Mouse (Mus musculus) embryo, embryonic 11 days (tissue): ENCODE measurements around the gene Trp53rkb.
A peak's percentile ranks its signal among the peaks of the same experiment; 100 is the strongest.

ENCODE experiments used
- DNase-seq: peaks from one replicate; pipeline ENCODE4 v3.0.0-alpha.2; 2015

Gene Trp53rkb

GRCm38 (mm10) chr2:166799615-166800472 is 7.5 kb downstream of the Trp53rkb start:
- DNase-seq = no peak

DNA sequence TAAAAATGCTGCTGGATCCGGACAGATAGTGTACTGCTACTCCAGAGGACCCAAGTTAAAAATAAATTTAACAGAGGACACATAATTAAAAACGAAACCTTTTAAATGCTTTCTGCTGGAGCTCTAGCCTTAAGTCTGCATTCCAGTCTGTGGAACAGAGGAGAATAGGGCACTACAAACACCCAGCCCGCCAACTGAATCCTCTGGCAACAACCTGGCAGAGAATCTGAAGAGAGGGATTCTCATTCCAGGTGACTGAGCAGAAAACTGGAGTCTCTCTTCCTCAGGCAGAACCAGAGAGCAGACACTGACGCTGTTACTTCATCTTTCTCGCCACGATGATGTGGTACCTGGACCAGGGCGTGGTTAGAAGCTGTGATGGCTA is 8.1 kb downstream of the Trp53rkb start:
- DNase-seq = no peak

- DNase-seq = no peak
These were observed 9.1 kb downstream of the Trp53rkb start for GRCm38 (mm10) chr2:166801436-166801835.

- no peak for DNase-seq
These were observed 11.0 kb downstream of the Trp53rkb start for GRCm38 (mm10) chr2:166803298-166803697.

DNA sequence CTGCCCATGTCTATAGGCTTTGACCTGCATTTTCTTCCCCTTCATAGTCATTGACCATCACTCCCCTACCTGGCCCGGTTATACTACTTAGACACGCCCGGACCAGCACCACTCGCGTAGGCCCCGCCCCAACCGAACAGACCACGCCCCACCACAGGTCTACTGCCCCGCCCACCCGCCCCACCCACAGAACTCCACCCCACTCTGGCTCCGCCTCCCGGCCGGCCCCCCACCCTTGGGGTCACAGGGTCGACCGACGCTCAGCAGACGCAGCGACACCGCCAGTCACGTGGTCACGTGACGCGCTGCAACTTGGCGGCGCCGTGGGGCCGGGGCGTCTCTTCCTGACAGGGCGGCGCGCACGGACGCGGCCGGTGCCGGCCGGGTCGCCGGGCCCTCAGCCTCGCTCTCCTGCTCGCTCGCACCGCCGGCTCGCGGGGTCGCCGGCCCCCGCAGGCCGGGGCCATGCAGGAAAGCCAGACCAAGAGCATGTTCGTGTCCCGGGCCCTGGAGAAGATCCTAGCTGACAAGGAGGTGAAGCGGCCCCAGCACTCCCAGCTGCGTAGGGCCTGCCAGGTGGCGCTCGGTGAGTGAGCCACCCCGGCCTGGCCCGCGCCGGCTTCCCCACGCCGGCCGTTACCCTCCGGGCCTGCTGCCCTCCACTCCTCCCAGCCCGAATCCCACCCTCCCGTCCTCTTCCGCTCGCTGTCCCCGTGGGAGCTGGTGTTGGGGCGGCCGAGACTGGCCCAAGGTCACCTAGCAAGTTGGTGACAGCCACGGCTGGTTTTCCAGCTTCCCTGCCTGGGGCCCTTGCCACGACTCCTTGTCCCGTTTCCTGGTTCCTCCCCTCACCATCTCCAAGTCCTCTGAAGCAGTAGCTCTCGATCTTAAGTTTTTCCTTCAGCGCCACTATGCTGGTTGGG is 13.2 kb downstream of the Trp53rkb start, which contains the start of gene Arfgef2:
Arfgef2 (plus strand) TSS at position 339 of the 923 bp plus-strand sequence.
- DNase-seq = peak; percentile 94

DNA sequence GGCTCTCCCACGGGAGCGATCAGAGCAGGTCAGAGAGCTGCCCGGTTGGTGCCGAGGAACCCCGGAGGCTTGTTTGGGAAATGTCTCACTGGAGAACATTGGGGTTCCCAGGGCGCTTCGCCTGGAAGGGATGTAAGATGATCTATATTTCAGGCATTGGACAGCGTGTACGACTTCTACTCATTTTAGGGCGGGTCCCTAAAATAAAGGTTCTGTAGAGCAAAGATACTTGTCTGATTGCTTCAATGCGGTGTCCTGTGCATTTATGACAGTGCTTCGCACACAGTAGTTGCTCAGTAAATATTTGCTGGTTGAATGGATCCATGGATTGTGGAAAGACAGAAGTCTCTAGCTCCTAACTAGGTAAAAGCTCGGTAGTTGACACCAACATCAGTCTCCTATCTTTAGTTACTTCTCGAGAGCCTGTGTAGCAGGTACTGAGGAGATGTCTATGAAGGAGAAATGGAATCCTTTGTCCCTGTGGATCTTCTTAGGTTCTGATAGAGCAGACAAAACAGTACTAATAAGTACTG is 13.9 kb downstream of the Trp53rkb start:
- DNase-seq = no peak

GRCm38 (mm10) chr2:166806813-166807212 is 14.5 kb downstream of the Trp53rkb start:
- no peak for DNase-seq

DNA sequence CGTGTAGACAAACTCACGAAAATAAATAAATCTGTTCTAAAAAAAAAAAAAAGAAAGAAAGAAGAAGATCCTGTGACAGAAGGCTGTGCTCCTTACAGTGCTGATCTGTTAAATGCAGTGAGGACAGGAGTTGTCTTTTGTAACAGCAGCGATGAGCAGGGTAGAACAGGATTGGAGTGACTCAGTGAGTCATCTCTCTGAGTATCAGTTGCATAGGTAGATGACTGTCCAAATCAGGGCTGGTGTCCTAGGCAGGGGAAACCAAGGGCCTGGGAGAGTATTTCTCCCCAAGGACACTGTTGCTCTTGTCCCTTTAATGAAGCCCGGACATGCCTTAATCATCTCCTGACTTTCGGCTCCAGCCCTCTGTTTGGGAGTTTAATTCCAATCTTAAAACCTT is 17.2 kb downstream of the Trp53rkb start:
- no peak for DNase-seq

DNA sequence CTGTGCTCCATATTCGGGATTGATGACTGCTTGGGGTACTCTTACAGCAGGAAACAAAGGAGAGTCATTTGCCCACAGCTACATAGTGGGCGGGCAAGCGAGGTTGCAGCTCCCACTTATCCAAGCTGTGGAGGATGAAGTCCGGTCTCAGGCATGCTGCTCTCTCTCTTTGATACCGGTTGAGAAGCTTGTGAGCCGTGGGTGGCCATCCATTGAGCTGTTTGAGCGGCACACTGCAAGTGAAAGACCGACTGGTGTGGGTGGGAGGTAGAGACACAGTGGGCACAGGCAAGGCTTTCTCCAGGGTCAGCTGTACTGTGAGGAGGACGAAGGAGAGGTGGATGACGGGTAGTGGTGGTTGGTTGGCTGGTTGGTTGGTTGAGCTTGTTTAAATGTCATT is 18.5 kb downstream of the Trp53rkb start:
- DNase-seq = no peak

DNA sequence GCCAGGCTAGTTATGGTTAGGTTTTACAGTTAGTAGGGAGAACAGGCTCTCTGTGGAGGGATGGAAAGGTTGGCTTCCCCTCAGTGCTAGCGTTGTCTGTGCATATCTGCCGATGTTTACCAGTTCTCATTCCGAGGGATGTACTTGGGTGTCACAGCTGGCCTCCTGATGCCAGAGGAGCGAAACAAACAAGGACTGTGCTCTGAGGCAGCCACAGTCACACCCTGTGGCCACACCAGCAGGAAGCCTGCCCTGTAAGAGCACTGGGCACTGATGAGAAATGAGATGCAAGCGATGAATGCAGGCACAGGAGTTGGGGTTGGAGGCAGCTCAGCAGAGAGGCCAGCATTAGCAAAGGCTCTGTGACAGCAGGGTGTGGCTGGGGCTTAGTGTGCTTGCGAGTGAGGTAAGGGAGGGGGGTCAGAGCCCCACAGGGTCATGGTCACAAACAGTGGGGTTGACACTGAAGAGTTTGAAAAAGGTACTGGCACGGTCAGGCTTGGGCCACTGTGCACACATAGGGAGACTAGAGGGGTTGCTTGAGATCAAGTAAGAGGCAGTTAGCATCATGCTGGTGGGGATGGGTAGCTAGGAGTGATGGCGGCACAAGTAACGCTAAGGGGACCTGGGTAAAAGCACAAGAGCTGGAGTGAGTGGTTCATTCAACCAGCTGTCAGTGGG is 26.3 kb downstream of the Trp53rkb start:
- no peak for DNase-seq

- no peak for DNase-seq
These were observed 27.5 kb downstream of the Trp53rkb start for GRCm38 (mm10) chr2:166819849-166820248.

DNA sequence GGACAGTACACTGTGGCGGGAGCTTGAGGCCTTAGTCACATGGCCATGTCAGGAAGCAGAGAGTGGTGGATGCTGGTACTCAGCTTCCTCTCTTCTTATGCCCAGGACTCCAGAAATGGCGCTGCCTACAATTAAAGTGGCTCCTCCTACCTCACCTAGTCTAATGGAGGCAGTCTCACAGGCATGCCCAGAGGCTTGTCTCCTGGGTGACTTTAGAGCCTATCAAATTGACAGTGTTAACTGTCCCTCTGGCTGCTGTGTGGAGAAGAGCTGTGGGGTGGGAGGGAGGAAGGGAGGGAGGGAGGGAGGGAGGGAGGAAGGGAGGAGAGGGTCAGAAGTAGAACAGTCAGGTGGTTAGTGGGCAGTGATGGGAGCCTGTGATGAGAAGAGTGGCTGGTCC is 28.5 kb downstream of the Trp53rkb start:
- no peak for DNase-seq

GRCm38 (mm10) chr2:166821406-166821805 is 29.1 kb downstream of the Trp53rkb start:
- no peak for DNase-seq

DNA sequence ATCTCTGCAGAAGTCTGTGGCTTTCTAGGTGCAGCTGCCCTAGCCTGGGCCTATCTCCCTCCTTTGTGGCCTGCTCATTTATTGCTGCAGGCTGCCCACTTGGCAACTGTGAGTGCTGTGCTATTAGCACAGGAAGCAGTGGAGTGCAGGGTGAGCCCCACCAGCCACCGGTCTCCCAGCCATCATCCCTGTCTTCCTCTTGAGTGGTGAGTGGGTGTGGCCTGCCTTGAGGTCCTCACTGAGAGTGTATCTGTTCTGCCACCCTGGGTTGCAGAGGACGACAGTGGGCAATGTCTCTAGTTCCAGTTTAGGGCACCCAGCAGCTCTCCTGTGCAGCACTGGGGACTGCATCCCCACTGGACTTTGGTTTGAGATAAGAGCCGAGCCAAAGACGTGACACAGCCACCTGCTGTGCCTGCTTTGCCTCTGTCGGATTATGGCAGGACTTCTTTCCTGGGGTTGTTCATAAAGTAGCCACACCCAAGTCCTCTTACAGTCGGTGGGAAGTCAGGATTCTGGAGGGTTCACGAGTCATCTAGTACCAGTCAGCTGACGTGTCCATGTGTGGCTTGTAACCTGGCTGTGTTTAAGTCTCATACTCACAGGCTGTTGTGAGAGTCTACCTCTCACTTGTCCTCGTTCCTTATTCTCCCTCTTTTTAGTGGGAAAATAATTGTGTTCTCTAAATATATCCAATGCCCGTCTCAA is 29.9 kb downstream of the Trp53rkb start:
- DNase-seq = no peak

DNA sequence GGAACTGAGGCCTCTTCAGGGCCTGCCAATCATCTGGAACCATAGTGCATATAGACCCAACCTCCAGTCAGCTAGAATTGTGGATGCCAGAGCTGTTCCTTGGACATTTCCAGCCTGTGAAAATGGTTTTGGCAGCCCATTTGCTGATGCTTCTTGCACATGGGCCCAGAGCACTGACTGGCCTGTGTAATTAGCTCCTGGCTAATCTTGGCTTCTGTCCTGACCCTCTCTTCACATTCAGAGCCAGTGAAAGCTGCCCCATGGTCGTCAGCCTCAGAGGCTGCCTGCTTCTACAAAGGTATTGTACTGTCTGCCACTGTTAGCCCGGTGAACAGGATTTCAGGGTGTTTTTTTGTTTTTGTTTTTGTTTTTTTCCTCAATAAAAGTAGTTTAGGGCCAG is 30.6 kb downstream of the Trp53rkb start:
- DNase-seq = no peak

- no peak for DNase-seq
These were observed 32.1 kb downstream of the Trp53rkb start for GRCm38 (mm10) chr2:166824386-166824785.

DNA sequence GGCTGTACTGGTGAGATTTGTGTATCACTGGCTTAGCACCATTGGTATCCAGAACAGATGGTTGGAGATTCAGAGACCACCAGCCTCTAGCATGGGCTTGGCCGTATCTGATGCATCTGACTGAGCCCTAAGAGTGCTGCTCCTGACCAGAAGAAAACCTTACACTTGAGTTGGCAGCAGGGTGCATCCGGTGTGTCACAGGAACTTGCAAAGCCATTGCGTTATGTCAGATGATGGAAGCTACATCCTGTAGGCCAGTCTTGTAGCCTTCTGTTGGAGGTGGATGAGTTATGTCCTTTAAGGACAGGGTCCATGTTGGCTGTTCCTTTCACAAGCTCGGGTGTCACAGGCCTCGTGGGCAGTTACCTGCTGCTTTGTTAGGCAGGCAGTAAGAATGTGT is 32.7 kb downstream of the Trp53rkb start:
- DNase-seq = no peak

DNA sequence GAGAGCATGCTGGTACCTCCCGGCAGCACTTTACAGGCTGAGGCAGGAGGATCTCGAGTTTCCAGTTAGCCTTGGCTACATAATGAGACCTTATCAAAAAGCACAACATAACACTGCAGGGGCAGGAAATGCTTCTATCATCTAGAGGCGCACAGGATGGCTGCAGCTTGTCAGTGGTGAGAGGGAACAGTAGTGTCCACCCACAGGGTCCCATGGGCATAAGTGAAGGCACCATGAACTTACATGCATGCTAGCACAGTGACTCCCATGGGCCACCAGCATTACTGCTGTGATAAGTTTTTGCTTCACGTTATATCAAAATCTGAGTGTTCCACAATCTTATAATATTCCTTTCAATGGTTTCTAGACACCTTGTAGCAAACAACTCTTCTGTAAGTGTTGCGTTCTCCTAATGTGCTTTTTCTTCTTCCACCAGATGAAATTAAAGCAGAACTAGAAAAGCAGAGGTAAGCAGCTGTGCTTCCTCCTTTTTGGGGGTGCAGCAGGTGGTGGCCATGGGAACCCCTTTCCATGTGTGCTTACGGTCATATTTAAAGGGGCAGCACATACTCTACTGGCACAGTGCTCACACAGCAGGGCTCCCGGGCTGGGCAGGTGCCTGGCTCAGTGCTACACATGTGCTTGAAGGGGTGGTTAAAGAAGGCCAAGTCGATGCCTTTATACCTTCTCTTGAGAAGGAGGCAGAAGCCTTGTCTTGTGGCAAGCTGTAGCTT is 34.3 kb downstream of the Trp53rkb start:
- no peak for DNase-seq

DNA sequence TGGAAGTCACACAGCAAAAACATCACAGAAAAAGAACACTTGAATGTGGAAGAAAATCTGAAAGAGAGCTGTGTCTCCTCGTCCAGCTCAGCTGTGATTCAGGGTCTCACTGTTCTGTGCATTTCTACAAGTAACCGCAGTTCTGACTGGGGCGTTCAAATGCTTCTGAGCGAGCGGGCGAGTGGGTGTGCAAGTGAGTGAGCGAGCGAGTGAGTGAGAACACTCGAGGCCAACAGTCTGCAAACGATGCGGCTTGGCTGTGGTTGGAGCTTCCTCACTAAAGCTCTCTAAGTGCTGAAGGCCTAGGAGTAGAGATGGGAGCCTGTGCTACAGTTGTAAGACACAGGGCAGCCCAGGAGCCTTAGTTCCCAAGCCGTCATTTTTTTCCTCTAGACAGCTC is 36.0 kb downstream of the Trp53rkb start:
- no peak for DNase-seq

DNA sequence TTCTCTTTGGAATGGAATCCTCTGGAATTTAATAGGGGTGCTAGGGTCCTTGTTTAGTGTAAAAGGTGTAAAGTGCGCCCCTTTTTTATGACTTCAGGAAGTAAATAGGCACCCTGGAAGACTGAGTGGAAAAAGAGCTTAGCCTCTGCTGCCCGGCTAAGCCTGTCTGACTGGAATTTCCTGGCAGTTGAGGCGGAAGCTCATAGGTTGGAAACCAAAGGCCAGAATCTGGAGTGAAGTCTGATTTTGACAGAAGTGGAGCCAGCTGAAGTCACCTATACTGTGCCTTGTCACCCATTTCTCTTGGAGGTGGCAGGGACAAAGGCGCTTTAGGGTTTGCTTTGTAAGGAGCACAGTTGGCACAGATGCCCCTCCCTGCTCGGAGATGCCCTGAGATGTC is 38.0 kb downstream of the Trp53rkb start:
- no peak for DNase-seq

GRCm38 (mm10) chr2:166834091-166834490 is 41.8 kb downstream of the Trp53rkb start:
- no peak for DNase-seq

DNA sequence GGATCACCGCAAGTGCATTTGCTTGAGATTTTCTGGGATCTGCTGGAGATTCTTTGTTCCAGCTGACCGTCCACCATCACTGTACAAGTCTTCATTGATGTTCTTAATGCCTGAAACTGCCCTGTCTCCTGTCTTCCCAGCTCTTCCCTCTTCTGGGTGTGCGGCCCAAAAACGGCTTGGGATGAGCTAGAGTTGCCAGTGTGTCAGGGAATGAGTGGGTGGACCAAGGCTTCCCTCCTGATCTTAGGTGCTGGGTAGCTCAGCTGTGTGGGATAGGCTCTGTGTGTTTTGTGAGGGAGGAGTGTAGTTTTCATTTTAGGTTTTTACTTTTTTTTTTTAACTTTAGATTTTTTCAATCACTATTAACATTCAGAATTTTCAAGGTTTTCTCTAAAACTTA is 42.5 kb downstream of the Trp53rkb start:
- DNase-seq = no peak
